ENCODE assay signal across 8 mouse cellular contexts in the genomic region with DNA sequence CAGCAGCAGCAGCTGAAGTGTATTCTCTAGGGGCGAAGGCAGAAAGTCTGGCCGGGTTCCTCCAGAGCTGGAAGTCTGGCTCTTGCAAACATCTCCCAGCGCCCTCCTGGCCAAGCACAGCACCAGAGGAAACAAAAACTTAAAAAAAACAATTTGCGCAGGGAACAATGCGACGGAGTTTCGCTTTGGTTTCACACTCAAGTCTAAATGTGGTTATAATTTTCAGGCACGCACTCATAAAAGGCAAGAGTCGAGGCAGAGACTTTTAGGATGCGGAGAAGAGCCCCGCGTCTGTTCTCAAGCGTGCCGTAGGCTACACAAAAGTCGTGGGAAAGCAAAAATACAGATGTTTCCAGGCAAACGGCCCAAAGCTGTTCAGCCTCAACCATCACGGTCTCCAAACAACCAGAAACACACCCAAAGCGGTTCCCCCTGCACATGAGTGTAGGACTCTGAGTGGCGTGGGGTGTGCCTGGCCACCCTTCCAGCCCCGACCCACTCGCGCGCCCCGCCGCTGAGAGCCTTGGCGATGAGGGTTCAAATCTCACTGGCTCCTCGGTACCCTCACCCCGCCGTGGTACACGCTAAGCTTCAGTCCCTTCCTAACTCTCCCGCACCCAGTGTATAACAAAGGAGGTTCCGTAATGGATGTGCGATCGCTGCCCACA. TPM values are rescaled to one million over a fixed set of nuclear protein-coding genes. Genes with fewer than 3 reads are reported as not detected.
A peak's percentile ranks its signal among the peaks of the same experiment; 100 is the strongest.
DNase-seq lines count a peak whose midpoint lies in the region; ATAC-seq and TF ChIP-seq lines count a peak whose summit lies in the region.

No protein-coding gene starts in this region.

- H3K4me1 ChIP-seq in thymus, adult 2 months (replicated peaks; ENCODE audit: control insufficient read depth, insufficient read depth, low read length), result no peaks in the 10 kb centered on the region
- H3K4me1 ChIP-seq in forebrain, embryonic 14.5 days (ENCODE audit: control insufficient read depth, insufficient read depth, low read length), result peaks cover 6% of the 10 kb centered on the region
- H3K4me1 ChIP-seq in midbrain, embryonic 10.5 days, result peaks cover 75% of the 10 kb centered on the region
- peaks cover 29% of the 10 kb centered on the region for H3K4me1 ChIP-seq in stomach, embryonic 16.5 days (ENCODE audit: control insufficient read depth, insufficient read depth, low read length)

- DNase-seq in thymus, adult 2 months, result no peak
- no peak for DNase-seq in thymus, postnatal 14 days
- DNase-seq in forebrain, embryonic 14.5 days (ENCODE audit: low spot score), result peak; percentile 35
- DNase-seq in heart, postnatal 14 days, result peak; percentile 74 to 78
- DNase-seq in kidney, postnatal 36 days, result peak; percentile 73
- peak; percentile 58 for DNase-seq in midbrain, embryonic 10.5 days (ENCODE audit: low spot score)
- no peak for DNase-seq in cerebellum, adult 11 months

- WGBS in thymus, adult 2 months, result 9% methylated on average over 34 of the region's 34 CpGs
- WGBS in forebrain, embryonic 14.5 days, result 4% methylated on average over 34 of the region's 34 CpGs
- WGBS in midbrain, embryonic 10.5 days, result under 1% methylated on average over 34 of the region's 34 CpGs
- 2% methylated on average over 34 of the region's 34 CpGs for WGBS in stomach, embryonic 16.5 days

- no peaks in the 10 kb centered on the region for H3K9me3 ChIP-seq in forebrain, embryonic 14.5 days (replicated peaks; ENCODE audit: control insufficient read depth, low read length)
- no peaks in the 10 kb centered on the region for H3K9me3 ChIP-seq in midbrain, embryonic 10.5 days (replicated peaks)
- no peaks in the 10 kb centered on the region for H3K9me3 ChIP-seq in stomach, embryonic 16.5 days (replicated peaks; ENCODE audit: control insufficient read depth, low read length)

- intact Hi-C loops in heart, postnatal 14 days (cut with DNase I), result loop anchor here (2.0 to 5.0 kb wide), 3 partner anchors 35 to 73 kb away; no protein-coding TSS in a partner anchor

- ATAC-seq in forebrain, embryonic 14.5 days, result peak; percentile 56
- peak; percentile 8; the same call in 1 of the 2 replicates for ATAC-seq in stomach, embryonic 16.5 days (ENCODE audit: insufficient read depth, low FRiP score)

- TF ChIP-seq POLR2A in thymus, adult 2 months (IDR thresholded peaks at IDR 0.05; ENCODE audit: control insufficient read depth, extremely low read depth, insufficient read depth, low read length, poor library complexity), result no peak

- peak overlapping the region; percentile 30 for H3K4me3 ChIP-seq in thymus, adult 2 months (ENCODE audit: control insufficient read depth, insufficient read depth, low read length)
- H3K4me3 ChIP-seq in forebrain, embryonic 14.5 days (ENCODE audit: low read depth, low read length), result peak overlapping the region; percentile 58
- peak overlapping the region; percentile 74 for H3K4me3 ChIP-seq in midbrain, embryonic 10.5 days
- peak overlapping the region; percentile 82 for H3K4me3 ChIP-seq in stomach, embryonic 16.5 days (replicated peaks; ENCODE audit: low read length)

- H3K36me3 ChIP-seq in thymus, adult 2 months (ENCODE audit: control insufficient read depth, insufficient read depth, low read length), result no peaks in the 10 kb centered on the region
- H3K36me3 ChIP-seq in forebrain, embryonic 14.5 days (ENCODE audit: control insufficient read depth, insufficient read depth, low read length), result no peaks in the 10 kb centered on the region
- no peaks in the 10 kb centered on the region for H3K36me3 ChIP-seq in midbrain, embryonic 10.5 days
- H3K36me3 ChIP-seq in stomach, embryonic 16.5 days (ENCODE audit: control insufficient read depth, insufficient read depth, low read length), result no peaks in the 10 kb centered on the region

- TF ChIP-seq CTCF in thymus, adult 2 months (IDR thresholded peaks at IDR 0.05; ENCODE audit: borderline replicate concordance, control insufficient read depth, extremely low read depth, insufficient read depth, low read length, poor library complexity), result no peak

- no peak overlapping the region for H3K27ac ChIP-seq in thymus, adult 2 months (ENCODE audit: control insufficient read depth, insufficient read depth, low read length)
- peak overlapping the region; percentile 15; the same call in 1 of the 2 replicates for H3K27ac ChIP-seq in forebrain, embryonic 14.5 days (ENCODE audit: low read depth, low read length)
- H3K27ac ChIP-seq in midbrain, embryonic 10.5 days (replicated peaks), result peak overlapping the region; percentile 88
- peak overlapping the region; percentile 94 for H3K27ac ChIP-seq in stomach, embryonic 16.5 days (ENCODE audit: low read length)

- H3K9ac ChIP-seq in forebrain, embryonic 14.5 days (ENCODE audit: low read length), result peak overlapping the region; percentile 71
- peak overlapping the region; percentile 94 for H3K9ac ChIP-seq in stomach, embryonic 16.5 days (ENCODE audit: low read length)

- peak overlapping the region; percentile 91 for H3K4me2 ChIP-seq in forebrain, embryonic 14.5 days (ENCODE audit: low read length)
- peak overlapping the region; percentile 82 for H3K4me2 ChIP-seq in stomach, embryonic 16.5 days (ENCODE audit: low read depth, low read length)

- peaks cover 2% of the 10 kb centered on the region; the same call in 1 of the 2 replicates for H3K27me3 ChIP-seq in thymus, adult 2 months (ENCODE audit: control insufficient read depth, insufficient read depth, low read length)
- peaks cover 34% of the 10 kb centered on the region for H3K27me3 ChIP-seq in forebrain, embryonic 14.5 days (replicated peaks; ENCODE audit: control insufficient read depth, insufficient read depth, low read length)
- H3K27me3 ChIP-seq in midbrain, embryonic 10.5 days (ENCODE audit: low read depth, poor library complexity, severe bottlenecking), result peaks cover 100% of the 10 kb centered on the region
- H3K27me3 ChIP-seq in stomach, embryonic 16.5 days (ENCODE audit: control insufficient read depth, insufficient read depth, low read length), result peaks cover 4% of the 10 kb centered on the region; the same call in 1 of the 2 replicates

RNA-seq across cellular contexts. Expression of a gene that starts 0.8 kb away (rescaled TPM):
- polyA plus RNA-seq in thymus, adult 2 months (2012; rRNA removed), result 21.8 and 25.7 TPM in 2 replicates
- polyA plus RNA-seq in forebrain, embryonic 14.5 days (2014; fragmentation: Nextera tagmentation; extraction: Ambion mirVana), result 19.1 and 27.1 TPM in 2 replicates
- 100 to 1,000 TPM; 570 to 571 TPM for total RNA-seq in heart, postnatal 14 days (2021)
- 43.7 and 53.1 TPM in 2 replicates for polyA plus RNA-seq in midbrain, embryonic 10.5 days (2016; fragmentation: Nextera tagmentation; extraction: Ambion mirVana)
- 57.3 and 65.2 TPM in 2 replicates for polyA plus RNA-seq in stomach, embryonic 16.5 days (2015; fragmentation: Nextera tagmentation; extraction: Ambion mirVana)

RNA-seq across cellular contexts. Expression of a gene that starts 0.8 kb away (rescaled TPM):
- 78.3 and 95.1 TPM in 2 replicates for polyA plus RNA-seq in thymus, adult 2 months (2012; rRNA removed)
- 77.9 and 91.4 TPM in 2 replicates for polyA plus RNA-seq in forebrain, embryonic 14.5 days (2014; fragmentation: Nextera tagmentation; extraction: Ambion mirVana)
- 1,000 to 10,000 TPM; 1,046 to 1,073 TPM for total RNA-seq in heart, postnatal 14 days (2021)
- 113 and 146 TPM in 2 replicates for polyA plus RNA-seq in midbrain, embryonic 10.5 days (2016; fragmentation: Nextera tagmentation; extraction: Ambion mirVana)
- polyA plus RNA-seq in stomach, embryonic 16.5 days (2015; fragmentation: Nextera tagmentation; extraction: Ambion mirVana), result 207 and 211 TPM in 2 replicates

Comparison
In these comparisons a context has a peak if more than half of its experiments do, and no peak if none do; other contexts are left out.
1. DNase-seq: peak in forebrain, embryonic 14.5 days (single experiment), heart, postnatal 14 days (2 of 2), kidney, postnatal 36 days (2 of 2) and midbrain, embryonic 10.5 days (single experiment); none in thymus, adult 2 months (single experiment), thymus, postnatal 14 days (single experiment) and cerebellum, adult 11 months (single experiment).
2. H3K4me3 ChIP-seq: peak in every context shown above with its lines; median percentile 82 in stomach, embryonic 16.5 days; 74 in midbrain, embryonic 10.5 days; 58 in forebrain, embryonic 14.5 days; 30 in thymus, adult 2 months.